Mouse (Mus musculus): ENCODE data around the gene Ugt1a6a.

Gene Ugt1a6a

GRCm38 (mm10) chr1:88261706-88262105 lies 127.1 kb downstream of the Ugt1a6a start:
- ATAC-seq (ENCODE audit: insufficient number of reproducible peaks, low FRiP score, low TSS enrichment), result no peak

GRCm38 (mm10) chr1:88262255-88262654 lies 127.6 kb downstream of the Ugt1a6a start:
- ATAC-seq (ENCODE audit: insufficient number of reproducible peaks, low FRiP score, low TSS enrichment), result no peak

DNA sequence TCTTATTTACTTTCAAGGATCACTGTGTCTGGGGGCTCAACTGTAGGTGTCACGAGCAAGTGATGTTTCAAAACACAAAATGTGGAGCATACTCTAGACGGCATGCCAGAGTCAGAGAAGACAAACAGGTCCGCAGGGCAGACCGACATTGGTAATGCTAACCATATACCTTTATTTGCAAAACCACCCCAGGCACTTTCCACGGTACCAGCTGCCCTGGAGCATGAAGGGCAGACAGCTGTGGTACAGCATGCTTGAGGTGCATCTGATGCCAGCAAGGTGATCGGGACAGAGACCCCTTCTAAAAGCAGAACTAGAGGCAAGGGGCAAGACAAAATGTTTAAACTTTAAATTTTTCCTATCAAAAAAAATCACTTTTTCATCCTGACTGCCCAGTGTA lies 128.4 kb downstream of the Ugt1a6a start:
- no peak for ATAC-seq (ENCODE audit: insufficient number of reproducible peaks, low FRiP score, low TSS enrichment)

DNA sequence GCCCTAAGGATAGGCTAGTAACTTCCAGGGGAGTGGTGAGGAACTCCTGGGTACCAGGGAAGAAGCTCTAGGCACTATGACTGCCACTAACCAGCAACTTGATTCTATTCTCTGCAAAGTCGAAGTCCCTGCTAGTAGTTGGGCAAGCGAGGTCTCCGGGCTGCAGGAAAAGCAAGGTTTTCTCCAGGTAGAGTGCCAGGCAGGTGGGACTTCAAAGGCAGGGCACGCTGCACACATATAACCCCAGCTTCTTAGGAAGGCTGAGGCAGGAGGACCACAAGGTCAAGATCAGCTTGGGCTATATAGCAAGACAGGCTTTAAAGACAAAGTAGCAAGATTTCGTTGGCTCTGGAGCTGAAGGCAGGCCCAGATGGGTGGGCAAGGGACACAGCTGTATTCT lies 129.2 kb downstream of the Ugt1a6a start:
- no peak for ATAC-seq (ENCODE audit: insufficient number of reproducible peaks, low FRiP score, low TSS enrichment)

- no peak for ATAC-seq (ENCODE audit: insufficient number of reproducible peaks, low FRiP score, low TSS enrichment)
These were observed 129.7 kb downstream of the Ugt1a6a start for GRCm38 (mm10) chr1:88264237-88264868.

- no peak for ATAC-seq (ENCODE audit: insufficient number of reproducible peaks, low FRiP score, low TSS enrichment)
These were observed 130.2 kb downstream of the Ugt1a6a start for GRCm38 (mm10) chr1:88264869-88265240.

DNA sequence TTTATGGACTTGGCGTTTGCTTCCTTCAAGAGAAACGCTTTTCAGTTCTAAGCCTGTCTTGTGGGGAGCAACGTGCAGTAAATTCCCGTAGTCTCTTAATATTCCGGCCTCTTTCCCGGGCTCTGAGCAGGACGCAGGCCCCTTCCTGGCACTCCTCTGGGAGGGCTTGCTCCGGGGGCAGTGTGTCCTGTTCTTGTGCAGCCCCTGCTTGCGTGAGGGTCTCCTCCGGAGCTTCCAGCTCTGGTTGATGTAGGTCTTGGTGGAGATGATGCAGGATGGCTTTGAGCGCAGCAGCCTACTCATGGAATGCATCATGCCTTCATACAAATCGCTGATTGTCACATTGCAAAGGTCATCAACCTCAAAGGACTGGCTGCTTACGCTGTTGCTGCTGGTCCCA lies 131.5 kb downstream of the Ugt1a6a start:
- no peak for ATAC-seq (ENCODE audit: insufficient number of reproducible peaks, low FRiP score, low TSS enrichment)

DNA sequence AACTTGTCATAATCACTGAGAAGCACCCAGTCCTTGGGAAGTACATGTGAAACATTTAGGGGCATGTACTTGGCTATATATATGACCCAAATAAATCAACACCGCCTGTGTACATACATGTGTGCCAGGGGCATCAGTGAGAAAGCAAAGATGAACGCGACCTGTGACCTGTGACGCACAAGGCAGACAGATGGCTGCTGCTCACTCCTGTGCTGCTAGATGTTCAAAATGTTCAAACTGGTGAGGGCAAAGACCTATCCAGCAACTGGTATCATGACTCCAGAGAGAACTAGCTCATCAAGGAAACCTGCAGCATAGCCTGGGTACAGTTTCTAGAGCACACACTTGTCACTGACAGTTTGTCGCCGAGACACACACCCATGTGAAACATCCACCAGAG lies 132.9 kb downstream of the Ugt1a6a start:
- no peak for ATAC-seq (ENCODE audit: insufficient number of reproducible peaks, low FRiP score, low TSS enrichment)

DNA sequence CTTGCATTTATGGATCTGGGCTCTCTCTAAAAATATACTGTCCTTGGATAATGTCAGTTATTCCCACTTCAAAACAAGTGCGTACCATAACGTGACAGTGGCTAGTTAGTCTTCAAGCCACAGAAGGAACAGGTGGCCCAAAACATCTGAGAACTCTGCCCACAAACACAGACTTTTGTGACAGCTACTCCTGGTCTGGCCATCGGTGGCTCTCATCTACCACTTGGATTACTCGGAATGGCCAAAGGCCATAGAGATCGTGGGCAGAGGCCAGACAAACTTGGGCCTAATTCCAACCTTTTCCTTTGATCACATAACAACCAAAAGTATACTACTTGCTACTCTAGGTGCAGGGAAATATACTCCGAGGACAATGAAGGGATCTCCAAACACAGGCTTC lies 133.5 kb downstream of the Ugt1a6a start:
- ATAC-seq (ENCODE audit: insufficient number of reproducible peaks, low FRiP score, low TSS enrichment), result no peak

Measured in cerebellum, adult (tissue).